Mouse (Mus musculus) liver, adult 2 months (tissue): Measurements from ENCODE around the gene Ankrd52.
A peak's percentile ranks its signal among the peaks of the same experiment; 100 is the strongest.

Experiments used
- CTCF ChIP-seq: fragments of 200-500 bp; IDR thresholded peaks from 2 replicates; pipeline ENCODE4 v1.5.1; 2011; ENCODE audit warnings: low read depth, low read length, control low read depth
- POLR2A ChIP-seq: fragments of 200-500 bp; IDR thresholded peaks from 2 replicates; pipeline ENCODE4 v1.6.1; 2011; ENCODE audit warnings: low read length, control low read depth; ENCODE audit not compliant: insufficient read depth; ENCODE audit errors: extremely low read depth

DNA sequence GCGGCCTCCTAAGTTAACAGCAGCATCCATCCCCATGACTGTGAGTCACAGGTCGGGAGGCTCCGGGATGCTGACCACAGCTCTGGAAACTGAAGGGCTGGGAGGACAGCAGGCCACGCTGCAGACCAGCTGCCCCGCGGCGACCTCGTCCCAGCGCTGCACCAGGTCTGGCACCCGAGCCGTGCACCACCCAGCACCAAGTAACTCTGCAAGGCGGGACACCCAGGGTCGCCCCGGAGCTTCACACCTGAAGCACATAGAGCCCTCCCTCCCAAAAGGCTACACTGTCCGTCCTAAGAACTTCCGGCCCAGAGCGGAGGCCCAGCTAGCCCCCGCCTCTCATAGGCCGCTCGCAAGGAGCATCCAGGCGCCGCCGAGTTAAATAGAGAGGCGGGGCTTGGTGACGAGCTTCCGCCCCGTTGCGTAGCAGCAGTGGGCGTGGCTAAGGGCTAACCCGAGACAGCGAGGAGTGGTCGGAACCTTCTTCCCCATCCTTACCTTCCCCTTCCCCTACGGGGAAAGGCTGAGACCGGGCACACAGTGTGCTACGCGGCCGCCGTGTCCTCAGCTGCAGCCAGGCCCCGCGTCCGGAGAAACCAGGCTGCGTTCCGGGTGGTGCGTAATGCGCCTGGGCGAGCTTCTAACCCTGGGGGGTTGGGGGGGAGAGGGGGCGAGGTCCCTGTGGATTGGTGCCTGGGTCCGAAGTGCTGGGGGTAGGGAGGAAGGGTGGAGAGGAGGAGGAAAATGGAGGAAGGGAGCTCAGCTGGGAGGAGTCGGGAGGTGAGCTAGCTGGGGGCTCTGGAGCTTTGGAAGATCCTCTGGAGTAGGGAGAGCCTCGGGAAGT lies 34.5 kb downstream of the Ankrd52 start, which contains the start of the genes Nabp2 and Rnf41:
- TF ChIP-seq CTCF (no peak), POLR2A (peak; percentile 41)
